Mouse (Mus musculus) thymus, postnatal 14 days (tissue): ENCODE results near the gene Nmnat2.
"Not testable (repeated sequence)": the region's sequence is repeated elsewhere in the genome, so short reads cannot be mapped to it uniquely, and the experiment has no call there.

Source experiments
- DNase-seq: peaks from one replicate; pipeline ENCODE4 v3.0.0; 2021

Nmnat2 gene

GRCm38 (mm10) chr1:153064784-153065390 lies 110.1 kb downstream of the Nmnat2 start:
- no peak for DNase-seq

GRCm38 (mm10) chr1:153065473-153066386 lies 110.9 kb downstream of the Nmnat2 start:
- no peak for DNase-seq

GRCm38 (mm10) chr1:153066387-153066781 lies 111.6 kb downstream of the Nmnat2 start:
- no peak for DNase-seq

- no peak for DNase-seq
Observed at GRCm38 (mm10) chr1:153071563-153071962, 116.8 kb downstream of the Nmnat2 start.

- DNase-seq = no peak
Observed at GRCm38 (mm10) chr1:153071995-153072394, 117.2 kb downstream of the Nmnat2 start.

GRCm38 (mm10) chr1:153072711-153073110 lies 117.9 kb downstream of the Nmnat2 start:
- DNase-seq = no peak

- no peak for DNase-seq
Observed at GRCm38 (mm10) chr1:153073441-153073840, 118.6 kb downstream of the Nmnat2 start.

GRCm38 (mm10) chr1:153075087-153075736 lies 120.4 kb downstream of the Nmnat2 start:
- no peak for DNase-seq

GRCm38 (mm10) chr1:153075955-153076354 lies 121.2 kb downstream of the Nmnat2 start:
- no peak for DNase-seq

GRCm38 (mm10) chr1:153083233-153083632 lies 128.4 kb downstream of the Nmnat2 start:
- not testable (repeated sequence) for DNase-seq

- no peak for DNase-seq
Observed at GRCm38 (mm10) chr1:153084191-153084590, 129.4 kb downstream of the Nmnat2 start.

GRCm38 (mm10) chr1:153085198-153085597 lies 130.4 kb downstream of the Nmnat2 start:
- DNase-seq = no peak

GRCm38 (mm10) chr1:153087771-153088170 lies 133.0 kb downstream of the Nmnat2 start:
- DNase-seq = no peak

- DNase-seq = peak; percentile 40
Observed at GRCm38 (mm10) chr1:153090081-153090480, 135.3 kb downstream of the Nmnat2 start.

GRCm38 (mm10) chr1:153090807-153091206 lies 136.0 kb downstream of the Nmnat2 start:
- DNase-seq = no peak

GRCm38 (mm10) chr1:153091438-153092236 lies 136.8 kb downstream of the Nmnat2 start:
- DNase-seq = no peak

GRCm38 (mm10) chr1:153092237-153092975 lies 137.6 kb downstream of the Nmnat2 start:
- peak; percentile 51 for DNase-seq

- DNase-seq = no peak
Observed at GRCm38 (mm10) chr1:153093172-153093571, 138.4 kb downstream of the Nmnat2 start.

- no peak for DNase-seq
Observed at GRCm38 (mm10) chr1:153093581-153093980, 138.8 kb downstream of the Nmnat2 start.

- no peak for DNase-seq
Observed at GRCm38 (mm10) chr1:153094226-153095076, 139.7 kb downstream of the Nmnat2 start.

- DNase-seq = no peak
Observed at GRCm38 (mm10) chr1:153095328-153095727, 140.5 kb downstream of the Nmnat2 start.
